Mouse (Mus musculus): ENCODE measurements around the gene Sh3kbp1.

DNA sequence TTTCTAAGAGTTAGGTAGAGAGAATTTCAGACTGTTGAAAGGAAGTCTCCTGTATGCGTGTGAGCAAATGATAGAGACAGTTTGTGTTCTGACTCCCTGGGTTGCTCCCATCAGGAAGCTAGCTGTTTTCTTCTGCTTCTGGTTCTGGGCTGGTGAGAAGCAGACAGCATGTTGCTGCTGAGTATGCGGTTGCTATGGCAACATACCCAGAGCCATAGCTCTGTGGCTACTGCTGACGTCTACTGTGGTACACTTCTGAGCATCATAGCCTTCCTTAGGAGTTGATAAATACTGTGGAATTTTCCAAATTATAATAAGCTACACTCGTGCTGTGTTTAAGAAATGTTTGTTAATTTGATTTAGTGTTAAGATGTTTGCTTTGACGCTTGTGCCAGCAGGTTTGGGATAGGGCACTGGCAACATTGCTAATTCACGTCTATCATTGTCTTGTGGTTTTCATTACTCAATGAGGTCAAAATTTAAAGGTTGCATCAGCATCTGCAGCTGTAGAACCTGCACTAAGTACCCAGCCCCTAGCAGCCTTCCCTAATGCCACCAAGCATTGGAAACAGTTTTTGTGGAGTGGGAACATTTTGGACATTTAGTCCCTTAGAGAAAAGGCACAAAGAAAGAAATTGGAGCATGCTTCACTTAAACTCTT, 202.2 kb downstream of the Sh3kbp1 start:
- no peak for TF ChIP-seq CTCF (IDR thresholded peaks at IDR 0.05; ENCODE audit: extremely low read depth, insufficient read depth, insufficient read length, insufficient replicate concordance)
- no peak for TF ChIP-seq POLR2A (IDR thresholded peaks at IDR 0.05; ENCODE audit: low read depth, low read length)

Measured in spleen, adult 2 months (tissue).